Comparison of ENCODE assay signal across 8 mouse cellular contexts in genomic region chr6:91683602-91684473, GRCm38 (mm10). TPM values are rescaled to one million over a fixed set of nuclear protein-coding genes. Genes with fewer than 3 reads are reported as not detected.
DNase-seq lines count a peak whose midpoint lies in the region; ATAC-seq and TF ChIP-seq lines count a peak whose summit lies in the region.

Slc6a6 (plus strand) TSS chr6:91684053.

- DNase-seq in ES-CJ7 (ENCODE audit: low read depth, low spot score), result peak; percentile 96
- DNase-seq in cerebellum, adult 11-12 months, result peak; percentile 90
- DNase-seq in heart, postnatal 36 days, result peak; percentile 91
- DNase-seq in layer of hippocampus, adult 2 months (ENCODE audit: low spot score in 2 of 2), result peak; percentile 94 to 95
- DNase-seq in lung, embryonic 14.5 days, result peak; percentile 95
- DNase-seq in thymus, adult 2 months, result peak; percentile 90

- peak within 1 kb of the TSS; percentile 93 for H3K4me3 ChIP-seq in forebrain, embryonic 16.5 days (replicated peaks; ENCODE audit: low read length)
- H3K4me3 ChIP-seq in layer of hippocampus, adult 2 months, result peak within 1 kb of the TSS; percentile 83
- H3K4me3 ChIP-seq in lung, embryonic 14.5 days (ENCODE audit: low read depth, low read length), result peak within 1 kb of the TSS; percentile 86
- H3K4me3 ChIP-seq in olfactory bulb, adult 2 months (ENCODE audit: insufficient read depth, low read depth, low read length), result peak within 1 kb of the TSS; percentile 94
- peak within 1 kb of the TSS; percentile 91 for H3K4me3 ChIP-seq in thymus, adult 2 months (ENCODE audit: control insufficient read depth, insufficient read depth, low read length)

- under 1% methylated on average over 69 of the region's 69 CpGs for WGBS in forebrain, embryonic 16.5 days
- WGBS in lung, embryonic 14.5 days, result under 1% methylated on average over 57 of the region's 69 CpGs
- WGBS in olfactory bulb, adult 2 months, result 2% methylated on average over 62 of the region's 69 CpGs
- WGBS in thymus, adult 2 months, result under 1% methylated on average over 58 of the region's 69 CpGs

- no peaks in the 10 kb centered on the region for H3K36me3 ChIP-seq in forebrain, embryonic 16.5 days (ENCODE audit: control insufficient read depth, insufficient read depth)
- no peaks in the 10 kb centered on the region for H3K36me3 ChIP-seq in lung, embryonic 14.5 days (ENCODE audit: insufficient read depth)
- no peaks in the 10 kb centered on the region for H3K36me3 ChIP-seq in thymus, adult 2 months (ENCODE audit: control insufficient read depth, insufficient read depth, low read length)

- H3K27me3 ChIP-seq in forebrain, embryonic 16.5 days (replicated peaks; ENCODE audit: control insufficient read depth, insufficient read depth, low read length), result no peaks in the 10 kb centered on the region
- no peaks in the 10 kb centered on the region for H3K27me3 ChIP-seq in lung, embryonic 14.5 days (ENCODE audit: insufficient read depth, low read length)
- no peaks in the 10 kb centered on the region for H3K27me3 ChIP-seq in thymus, adult 2 months (ENCODE audit: control insufficient read depth, insufficient read depth, low read length)

- H3K4me1 ChIP-seq in forebrain, embryonic 16.5 days (replicated peaks; ENCODE audit: control insufficient read depth, insufficient read depth, low read length), result peaks cover 37% of the 10 kb centered on the region
- H3K4me1 ChIP-seq in lung, embryonic 14.5 days (ENCODE audit: insufficient read depth), result peaks cover 25% of the 10 kb centered on the region
- H3K4me1 ChIP-seq in olfactory bulb, adult 2 months (ENCODE audit: control insufficient read depth, insufficient read depth, low read length), result peaks cover 27% of the 10 kb centered on the region
- H3K4me1 ChIP-seq in thymus, adult 2 months (replicated peaks; ENCODE audit: control insufficient read depth, insufficient read depth, low read length), result peaks cover 48% of the 10 kb centered on the region

- ATAC-seq in forebrain, embryonic 16.5 days, result peak; percentile 88
- ATAC-seq in lung, embryonic 14.5 days (ENCODE audit: insufficient read depth), result peak; percentile 80

- H3K9ac ChIP-seq in forebrain, embryonic 16.5 days (replicated peaks; ENCODE audit: low read depth, low read length), result peak within 1 kb of the TSS; percentile 97
- H3K9ac ChIP-seq in lung, embryonic 14.5 days, result peak within 1 kb of the TSS; percentile 82

- intact Hi-C loops in heart, postnatal 36 days (cut with DNase I), result loop anchor here (2.0 to 5.0 kb wide), 4 partner anchors 47 to 157 kb away; no protein-coding TSS in a partner anchor

- peak; percentile 86 for TF ChIP-seq POLR2A in olfactory bulb, adult 2 months (IDR thresholded peaks at IDR 0.05; ENCODE audit: insufficient read depth, low read depth, low read length)
- peak; percentile 60; the same call in 1 of the 2 replicates for TF ChIP-seq POLR2A in thymus, adult 2 months (IDR thresholded peaks at IDR 0.05; ENCODE audit: control insufficient read depth, extremely low read depth, insufficient read depth, low read length, poor library complexity)

- no peaks in the 10 kb centered on the region for H3K9me3 ChIP-seq in forebrain, embryonic 16.5 days (ENCODE audit: control insufficient read depth, low read length)
- H3K9me3 ChIP-seq in lung, embryonic 14.5 days (ENCODE audit: low read depth, low read length), result no peaks in the 10 kb centered on the region

- H3K4me2 ChIP-seq in forebrain, embryonic 16.5 days (ENCODE audit: low read length), result peak within 1 kb of the TSS; percentile 89
- H3K4me2 ChIP-seq in lung, embryonic 14.5 days, result peak within 1 kb of the TSS; percentile 96

- peak within 1 kb of the TSS; percentile 97 for H3K27ac ChIP-seq in forebrain, embryonic 16.5 days (ENCODE audit: low read length)
- peak within 1 kb of the TSS; percentile 99 for H3K27ac ChIP-seq in layer of hippocampus, adult 2 months
- H3K27ac ChIP-seq in lung, embryonic 14.5 days (ENCODE audit: low read depth), result peak within 1 kb of the TSS; percentile 88
- H3K27ac ChIP-seq in olfactory bulb, adult 2 months (ENCODE audit: insufficient read depth, low read depth, low read length), result peak within 1 kb of the TSS; percentile 95
- peak within 1 kb of the TSS; percentile 87 for H3K27ac ChIP-seq in thymus, adult 2 months (ENCODE audit: control insufficient read depth, insufficient read depth, low read length)

- no peak for TF ChIP-seq CTCF in layer of hippocampus, adult 2 months (conservative IDR thresholded peaks at IDR 0.05)
- TF ChIP-seq CTCF in lung, embryonic 14.5 days (IDR thresholded peaks at IDR 0.05; ENCODE audit: low read depth), result no peak
- no peak for TF ChIP-seq CTCF in olfactory bulb, adult 2 months (IDR thresholded peaks at IDR 0.05; ENCODE audit: insufficient read depth, low read depth, low read length)
- no peak for TF ChIP-seq CTCF in thymus, adult 2 months (IDR thresholded peaks at IDR 0.05; ENCODE audit: borderline replicate concordance, control insufficient read depth, extremely low read depth, insufficient read depth, low read length, poor library complexity)

RNA-seq across cellular contexts. Expression of gene Slc6a6, which starts in this region (rescaled TPM):
- polyA plus RNA-seq in forebrain, embryonic 16.5 days (2015; fragmentation: Nextera tagmentation; extraction: Ambion mirVana), result 98.6 and 107 TPM in 2 replicates
- 100 to 1,000 TPM; 101 to 102 TPM for total RNA-seq in heart, postnatal 36 days (2021)
- 100 to 1,000 TPM; 136 to 138 TPM for total RNA-seq in layer of hippocampus, adult 2 months (2021)
- polyA plus RNA-seq in lung, embryonic 14.5 days (2014; fragmentation: Nextera tagmentation; extraction: Ambion mirVana), result 47.6 and 50.7 TPM in 2 replicates
- polyA plus RNA-seq in olfactory bulb, adult 2 months (2012; ENCODE audit: insufficient read depth, insufficient read length, low replicate concordance, missing spikeins), result 322 TPM in 1 of 2 replicates, not detected in the other
- 141 and 179 TPM in 2 replicates for polyA plus RNA-seq in thymus, adult 2 months (2012; rRNA removed)

Comparison
In these comparisons a context has a peak if more than half of its experiments do, and no peak if none do; other contexts are left out.
1. Peak in every context shown above with its lines: DNase-seq, ATAC-seq, H3K4me3 ChIP-seq and H3K27ac ChIP-seq.